Mouse (Mus musculus) spleen, postnatal 36 days (tissue): ENCODE data around the gene Ubl4b.

Source experiments
- DNase-seq, 2 experiments: peaks; one replicate each; pipeline ENCODE4 v3.0.0; 2022; ENCODE audit warnings: low spot score in 2 of 2, mixed read lengths in 1 of 2

Ubl4b gene

GRCm38 (mm10) chr3:107567766-107568165 lies 12.9 kb upstream of the Ubl4b start:
- DNase-seq = no peak

- DNase-seq = no peak
Measured at GRCm38 (mm10) chr3:107565331-107565730, 10.5 kb upstream of the Ubl4b start.

GRCm38 (mm10) chr3:107563880-107564279 lies 9.0 kb upstream of the Ubl4b start:
- DNase-seq = no peak

GRCm38 (mm10) chr3:107562591-107562990 lies 7.7 kb upstream of the Ubl4b start:
- DNase-seq = no peak

GRCm38 (mm10) chr3:107562104-107562503 lies 7.2 kb upstream of the Ubl4b start:
- no peak for DNase-seq

- peak in 1 of 2 experiments; percentile 4 for DNase-seq
Measured at GRCm38 (mm10) chr3:107559183-107559582, 4.3 kb upstream of the Ubl4b start.

GRCm38 (mm10) chr3:107558740-107559139 lies 3.9 kb upstream of the Ubl4b start:
- no peak for DNase-seq

GRCm38 (mm10) chr3:107550409-107551049 lies 4.3 kb downstream of the Ubl4b start:
- no peak for DNase-seq

- DNase-seq = no peak
Measured at GRCm38 (mm10) chr3:107546956-107547355, 7.9 kb downstream of the Ubl4b start.

GRCm38 (mm10) chr3:107545716-107546412 lies 9.0 kb downstream of the Ubl4b start:
- no peak for DNase-seq

GRCm38 (mm10) chr3:107545278-107545677 lies 9.6 kb downstream of the Ubl4b start:
- DNase-seq = no peak

GRCm38 (mm10) chr3:107543158-107544080 lies 11.5 kb downstream of the Ubl4b start:
- DNase-seq = no peak

GRCm38 (mm10) chr3:107542584-107542983 lies 12.3 kb downstream of the Ubl4b start:
- DNase-seq = no peak

- no peak for DNase-seq
Measured at GRCm38 (mm10) chr3:107537504-107537889, 17.4 kb downstream of the Ubl4b start.

GRCm38 (mm10) chr3:107536810-107537503 lies 17.9 kb downstream of the Ubl4b start:
- no peak for DNase-seq

GRCm38 (mm10) chr3:107534951-107535350 lies 19.9 kb downstream of the Ubl4b start:
- no peak for DNase-seq

- no peak for DNase-seq
Measured at GRCm38 (mm10) chr3:107533532-107533931, 21.3 kb downstream of the Ubl4b start.

GRCm38 (mm10) chr3:107530581-107530980 lies 24.3 kb downstream of the Ubl4b start:
- no peak for DNase-seq

GRCm38 (mm10) chr3:107529182-107529581 lies 25.7 kb downstream of the Ubl4b start:
- DNase-seq = no peak

GRCm38 (mm10) chr3:107528401-107529118 lies 26.3 kb downstream of the Ubl4b start:
- no peak for DNase-seq

GRCm38 (mm10) chr3:107524547-107524946 lies 30.3 kb downstream of the Ubl4b start:
- DNase-seq = no peak
